Mouse (Mus musculus): ENCODE results near the gene Smim6. TPM values are rescaled to one million over a fixed set of nuclear protein-coding genes. Genes with fewer than 3 reads are reported as not detected.

The Smim6 gene
- polyA plus RNA-seq, 2 experiments: 1.8 to 2.0 TPM

DNA sequence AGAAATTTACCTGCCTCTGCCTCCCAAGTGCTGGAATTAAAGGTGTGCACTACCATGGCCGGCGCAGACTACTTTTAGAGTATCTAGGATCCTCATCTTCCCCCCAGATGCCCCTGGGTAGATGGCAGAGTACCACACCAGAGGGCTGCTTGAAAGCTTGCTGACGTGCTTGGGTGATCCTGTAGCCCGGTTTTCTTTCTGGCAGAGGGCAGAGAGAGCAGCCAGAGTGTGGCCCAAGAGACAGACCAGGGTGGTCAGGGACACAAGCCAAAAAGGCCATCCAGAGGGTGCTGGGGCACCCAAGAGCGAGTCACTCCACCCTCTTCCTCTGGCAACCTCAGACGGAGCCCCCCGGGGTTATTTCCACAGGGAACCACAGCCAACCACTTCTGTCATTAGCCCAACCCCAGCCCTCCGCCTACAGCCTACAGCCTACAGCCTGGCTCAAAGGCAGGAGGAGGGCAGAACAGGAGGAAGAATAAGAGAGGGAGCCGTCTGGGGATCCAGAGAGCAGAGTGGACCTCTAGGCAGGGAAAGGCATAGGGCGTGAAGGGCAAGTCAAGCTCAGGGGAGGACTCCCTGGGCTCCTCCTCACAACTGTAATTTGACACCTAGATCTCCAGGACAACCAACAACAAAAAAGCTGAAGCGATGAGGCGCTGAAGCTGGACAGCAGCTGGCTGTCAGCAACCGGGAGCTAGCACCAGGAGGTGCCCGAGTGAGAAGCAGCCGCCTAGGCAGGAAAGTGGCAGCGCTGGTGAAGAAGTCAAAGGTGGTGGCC, 12.1 kb upstream of the Smim6 start, which contains the start of gene Smim5:
TSS of gene Smim5 (plus strand) at position 481 of the 781 bp plus-strand sequence.
- peak; percentile 22 for ATAC-seq (ENCODE audit: insufficient read depth)
- peak in 1 of 3 experiments; percentile 79 for DNase-seq (ENCODE audit: low read depth in 3 of 3, low spot score in 3 of 3)
- H3K27me3 ChIP-seq (ENCODE audit: control insufficient read depth, insufficient read depth, low read length): no peaks in the 10 kb centered on the region
- peak within 1 kb of the TSS; percentile 70 for H3K4me3 ChIP-seq (ENCODE audit: insufficient read depth in 1 of 2, low read depth in 2 of 2, low read length in 2 of 2)
- H3K27ac ChIP-seq: peak within 1 kb of the TSS; percentile 100
- peaks cover 14% of the 10 kb centered on the region for H3K36me3 ChIP-seq (replicated peaks; ENCODE audit: control insufficient read depth, insufficient read depth, low read depth)
- WGBS (ENCODE audit: insufficient replicate concordance): 17% methylated on average over 16 of the region's 16 CpGs
- no peaks in the 10 kb centered on the region for H3K9me3 ChIP-seq (ENCODE audit: control insufficient read depth, low read length)
- H3K4me1 ChIP-seq (replicated peaks; ENCODE audit: control insufficient read depth in 2 of 2, insufficient read depth in 2 of 2, low read length in 1 of 2): peaks cover 46 to 53% of the 10 kb centered on the region in 2 experiments
- peak within 1 kb of the TSS; percentile 90 for H3K9ac ChIP-seq (replicated peaks)
- H3K4me2 ChIP-seq (ENCODE audit: low read depth): peak within 1 kb of the TSS; percentile 95
- 0 out of 2 replicates have a peak, but pooled peaks have one; percentile 5 for TF ChIP-seq EP300 (IDR thresholded peaks at IDR 0.05; ENCODE audit: low read depth)
- peak; percentile 31; the same call in 1 of the 2 replicates for TF ChIP-seq CTCF (IDR thresholded peaks at IDR 0.05; ENCODE audit: low read depth)

GRCm38 (mm10) chr11:115900561-115901337, 11.1 kb upstream of the Smim6 start:
- DNase-seq (ENCODE audit: low read depth in 3 of 3, low spot score in 3 of 3): no peak
- H3K9ac ChIP-seq (replicated peaks): peak overlapping the region; percentile 90
- H3K27ac ChIP-seq: peak overlapping the region; percentile 100
- no peak for ATAC-seq (ENCODE audit: insufficient read depth)
- peaks cover 56 to 63% of the 10 kb centered on the region in 2 experiments for H3K4me1 ChIP-seq (replicated peaks; ENCODE audit: control insufficient read depth in 2 of 2, insufficient read depth in 2 of 2, low read length in 1 of 2)
- H3K4me2 ChIP-seq (ENCODE audit: low read depth): peak overlapping the region; percentile 95
- peak overlapping the region; percentile 70 for H3K4me3 ChIP-seq (ENCODE audit: insufficient read depth in 1 of 2, low read depth in 2 of 2, low read length in 2 of 2)
- TF ChIP-seq CTCF (IDR thresholded peaks at IDR 0.05; ENCODE audit: low read depth) (no peak), EP300 (IDR thresholded peaks at IDR 0.05; ENCODE audit: low read depth) (no peak)
- H3K27me3 ChIP-seq (ENCODE audit: control insufficient read depth, insufficient read depth, low read length): no peaks in the 10 kb centered on the region
- peaks cover 24% of the 10 kb centered on the region for H3K36me3 ChIP-seq (replicated peaks; ENCODE audit: control insufficient read depth, insufficient read depth, low read depth)
- H3K9me3 ChIP-seq (ENCODE audit: control insufficient read depth, low read length): no peaks in the 10 kb centered on the region
- WGBS (ENCODE audit: insufficient replicate concordance): 16% methylated on average over 8 of the region's 8 CpGs

DNA sequence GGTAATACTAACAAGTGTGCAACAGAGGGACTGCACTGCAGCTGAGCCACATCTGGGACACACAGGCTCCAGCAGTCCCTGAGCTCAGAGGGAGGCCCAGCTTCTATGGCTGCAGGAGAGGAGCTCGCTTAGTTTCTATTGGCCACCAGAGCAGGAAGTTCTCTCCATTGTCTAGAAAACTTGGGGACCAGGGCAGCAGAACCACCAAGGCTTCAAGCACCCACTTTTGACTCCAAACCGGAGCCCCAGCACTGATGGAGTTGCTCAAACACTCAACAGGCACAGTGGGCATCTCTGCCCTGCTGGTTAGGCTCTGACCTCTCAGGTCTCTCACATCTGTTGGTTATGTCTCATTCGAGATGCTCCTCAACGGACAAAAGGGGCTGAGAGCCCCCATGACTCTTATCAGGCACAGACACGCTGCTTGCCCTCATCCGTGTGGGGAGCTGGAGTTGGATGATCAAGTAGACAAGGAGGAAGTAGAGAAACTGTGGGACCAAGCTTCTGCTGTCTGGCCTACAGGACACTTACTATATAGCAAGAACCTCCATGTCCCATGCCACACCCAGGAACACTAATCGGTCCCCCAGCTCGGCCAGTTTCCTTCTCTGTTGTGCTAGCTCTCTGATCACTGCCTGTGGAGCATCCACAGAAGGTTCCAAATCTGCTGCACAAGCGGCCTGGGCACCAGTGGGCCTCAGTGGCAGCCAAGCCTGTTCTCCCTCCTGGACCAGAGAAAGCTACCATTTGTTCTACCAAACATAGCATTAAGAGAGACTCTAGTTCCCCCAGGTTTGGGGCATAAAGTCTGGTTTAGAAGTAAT, 10.3 kb upstream of the Smim6 start:
- WGBS (ENCODE audit: insufficient replicate concordance): 14% methylated on average over 9 of the region's 9 CpGs
- H3K27me3 ChIP-seq (ENCODE audit: control insufficient read depth, insufficient read depth, low read length): no peaks in the 10 kb centered on the region
- no peak for TF ChIP-seq CTCF (IDR thresholded peaks at IDR 0.05; ENCODE audit: low read depth)
- peak; percentile 92 for TF ChIP-seq EP300 (IDR thresholded peaks at IDR 0.05; ENCODE audit: low read depth)
- H3K27ac ChIP-seq: peak overlapping the region; percentile 100
- peak overlapping the region; percentile 95 for H3K4me2 ChIP-seq (ENCODE audit: low read depth)
- peak overlapping the region; percentile 70 for H3K4me3 ChIP-seq (ENCODE audit: insufficient read depth in 1 of 2, low read depth in 2 of 2, low read length in 2 of 2)
- peaks cover 60 to 66% of the 10 kb centered on the region in 2 experiments for H3K4me1 ChIP-seq (replicated peaks; ENCODE audit: control insufficient read depth in 2 of 2, insufficient read depth in 2 of 2, low read length in 1 of 2)
- peak; percentile 58 for ATAC-seq (ENCODE audit: insufficient read depth)
- no peaks in the 10 kb centered on the region for H3K9me3 ChIP-seq (ENCODE audit: control insufficient read depth, low read length)
- DNase-seq (ENCODE audit: low read depth in 3 of 3, low spot score in 3 of 3): peak; percentile 76 to 80 (median 77)
- peaks cover 32% of the 10 kb centered on the region for H3K36me3 ChIP-seq (replicated peaks; ENCODE audit: control insufficient read depth, insufficient read depth, low read depth)
- H3K9ac ChIP-seq (replicated peaks): peak overlapping the region; percentile 90

DNA sequence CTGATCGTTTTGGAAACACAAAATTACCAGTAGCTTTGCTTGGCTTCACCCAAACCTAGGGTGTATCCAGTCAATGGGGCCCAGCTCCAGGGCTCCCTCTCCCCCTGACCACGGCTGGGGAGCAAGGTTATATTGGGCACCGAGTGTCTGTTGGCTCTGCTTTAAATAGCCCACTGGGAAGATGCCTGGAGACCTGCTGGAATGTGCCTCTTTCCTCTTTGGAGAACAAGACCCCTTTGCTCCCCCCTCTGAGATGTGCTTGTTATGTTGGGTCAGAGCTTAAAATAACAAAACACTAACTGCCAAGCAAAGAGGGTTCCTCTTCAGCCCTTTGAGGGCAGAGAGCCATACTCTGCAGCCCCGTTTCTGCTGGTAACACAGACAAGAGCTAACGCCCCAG, 9.6 kb upstream of the Smim6 start:
- 19% methylated on average over 5 of the region's 5 CpGs for WGBS (ENCODE audit: insufficient replicate concordance)
- peak overlapping the region; percentile 70 for H3K4me3 ChIP-seq (ENCODE audit: insufficient read depth in 1 of 2, low read depth in 2 of 2, low read length in 2 of 2)
- peaks cover 39% of the 10 kb centered on the region for H3K36me3 ChIP-seq (replicated peaks; ENCODE audit: control insufficient read depth, insufficient read depth, low read depth)
- TF ChIP-seq CTCF (IDR thresholded peaks at IDR 0.05; ENCODE audit: low read depth): no peak
- no peak for TF ChIP-seq EP300 (IDR thresholded peaks at IDR 0.05; ENCODE audit: low read depth)
- peak overlapping the region; percentile 100 for H3K27ac ChIP-seq
- H3K4me2 ChIP-seq (ENCODE audit: low read depth): peak overlapping the region; percentile 95
- H3K9me3 ChIP-seq (ENCODE audit: control insufficient read depth, low read length): no peaks in the 10 kb centered on the region
- H3K4me1 ChIP-seq (replicated peaks; ENCODE audit: control insufficient read depth in 2 of 2, insufficient read depth in 2 of 2, low read length in 1 of 2): peaks cover 60 to 66% of the 10 kb centered on the region in 2 experiments
- no peak for ATAC-seq (ENCODE audit: insufficient read depth)
- no peak for DNase-seq (ENCODE audit: low read depth in 3 of 3, low spot score in 3 of 3)
- H3K9ac ChIP-seq (replicated peaks): peak overlapping the region; percentile 90
- no peaks in the 10 kb centered on the region for H3K27me3 ChIP-seq (ENCODE audit: control insufficient read depth, insufficient read depth, low read length)
